Mouse (Mus musculus) erythroblast, embryonic 14.5 days (primary cell): Measurements from ENCODE around the gene S100a7a.

Source experiments
- GATA1 ChIP-seq: IDR thresholded peaks from 2 replicates; pipeline ENCODE4 v1.6.1; 2012; ENCODE audit warnings: low read length, inconsistent platforms, mixed read lengths
- TAL1 ChIP-seq: IDR thresholded peaks from 3 replicates; pipeline ENCODE4 v1.6.1; 2012; ENCODE audit warnings: low read length, inconsistent platforms, mixed read lengths

- TF ChIP-seq GATA1 (no peak), TAL1 (no peak)
These were observed 4.0 kb upstream of the S100a7a start for GRCm38 (mm10) chr3:90649832-90650231.
